Mouse (Mus musculus): Measurements from ENCODE around the gene Tars2.

GRCm38 (mm10) chr3:95760656-95761055 is 650 bp upstream of the Tars2 start:
- no peak for TF ChIP-seq EP300 (IDR thresholded peaks at IDR 0.05; ENCODE audit: low read length)
- TF ChIP-seq ZNF384 (IDR thresholded peaks at IDR 0.05; ENCODE audit: low read depth, low read length) = no peak
- no peak for TF ChIP-seq GABPA (IDR thresholded peaks at IDR 0.05; ENCODE audit: insufficient replicate concordance, low read depth, low read length)
- no peak for TF ChIP-seq MEF2A (IDR thresholded peaks at IDR 0.05; ENCODE audit: borderline replicate concordance, low read depth, low read length)
- TF ChIP-seq CTCF (conservative IDR thresholded peaks at IDR 0.05 in 1 of 2, IDR thresholded peaks at IDR 0.05 in 1 of 2; ENCODE audit: low read depth in 2 of 2, low read length in 2 of 2) = no peak
- no peak for TF ChIP-seq ZMIZ1 (IDR thresholded peaks at IDR 0.05; ENCODE audit: low read depth, low read length)
- TF ChIP-seq POLR2A (IDR thresholded peaks at IDR 0.05; ENCODE audit: low read depth, low read length) = no peak

Measured in CH12.LX (cell line).